Mouse (Mus musculus) heart, embryonic 16.5 days (tissue): ENCODE measurements around the gene Arid5b. TPM values are rescaled to one million over a fixed set of nuclear protein-coding genes. Genes with fewer than 3 reads are reported as not detected.
A peak's percentile ranks its signal among the peaks of the same experiment; 100 is the strongest.

ENCODE experiments used
- ATAC-seq: fragments of 200-750 bp; cut with Nextera tagmentation; replicated peaks from 2 replicates; pipeline ENCODE4 v1.8.0; 2017; ENCODE audit warnings: moderate number of reproducible peaks; ENCODE audit not compliant: insufficient read depth, low FRiP score; ENCODE audit errors: extremely low read depth
- H3K27ac ChIP-seq: fragments of 300-500 bp; sonication (generic); 2 replicates; pipeline ENCODE4 v1.5.1; 2014; ENCODE audit warnings: mild to moderate bottlenecking, low read length, control low read depth, moderate library complexity
- H3K27me3 ChIP-seq: fragments of 300-500 bp; sonication (generic); 2 replicates; pipeline ENCODE4 v1.6.1; 2014; ENCODE audit warnings: low read length, mixed read lengths; ENCODE audit not compliant: control insufficient read depth, insufficient read depth
- H3K36me3 ChIP-seq: fragments of 300-500 bp; sonication (generic); 2 replicates; pipeline ENCODE4 v1.6.1; 2014; ENCODE audit not compliant: control insufficient read depth, insufficient read depth
- H3K4me1 ChIP-seq: fragments of 300-500 bp; sonication (generic); 2 replicates; pipeline ENCODE4 v1.6.1; 2014; ENCODE audit warnings: low read length, mixed read lengths; ENCODE audit not compliant: control insufficient read depth, insufficient read depth
- H3K4me2 ChIP-seq: fragments of 300-500 bp; sonication (generic); 2 replicates; pipeline ENCODE4 v1.6.1; 2014; ENCODE audit warnings: low read depth, mild to moderate bottlenecking, control low read depth, low read length
- H3K4me3 ChIP-seq: fragments of 300-500 bp; sonication (generic); 2 replicates; pipeline ENCODE4 v1.5.1; 2014; ENCODE audit warnings: mild to moderate bottlenecking, control low read depth, low read length
- H3K9ac ChIP-seq: fragments of 300-500 bp; sonication (generic); 2 replicates; pipeline ENCODE4 v1.6.1; 2014; ENCODE audit warnings: low read length, control low read depth
- H3K9me3 ChIP-seq: fragments of 300-500 bp; sonication (generic); replicated peaks from 2 replicates; pipeline ENCODE4 v1.6.1; 2016; ENCODE audit warnings: low read length; ENCODE audit not compliant: control insufficient read depth
- WGBS: fragments of 180-500 bp; shearing (Covaris S2); extraction: QIAGEN DNeasy Blood & Tissue Kit; methylation state at CpG from one replicate; pipeline ENCODE4 v1.1.7; 2014; 5-methylcytosine and 5-hydroxymethylcytosine counted together
- polyA plus RNA-seq: library from polyadenylated mRNA; unstranded; fragments of >200 nt; fragmentation: Nextera tagmentation; extraction: Ambion mirVana; gene quantifications from 2 replicates; pipeline ENCODE4 v1.2.1, GENCODE M21; 2015

Arid5b gene
- polyA plus RNA-seq, 1 experiment from 2014 or later: 19.6 TPM

DNA sequence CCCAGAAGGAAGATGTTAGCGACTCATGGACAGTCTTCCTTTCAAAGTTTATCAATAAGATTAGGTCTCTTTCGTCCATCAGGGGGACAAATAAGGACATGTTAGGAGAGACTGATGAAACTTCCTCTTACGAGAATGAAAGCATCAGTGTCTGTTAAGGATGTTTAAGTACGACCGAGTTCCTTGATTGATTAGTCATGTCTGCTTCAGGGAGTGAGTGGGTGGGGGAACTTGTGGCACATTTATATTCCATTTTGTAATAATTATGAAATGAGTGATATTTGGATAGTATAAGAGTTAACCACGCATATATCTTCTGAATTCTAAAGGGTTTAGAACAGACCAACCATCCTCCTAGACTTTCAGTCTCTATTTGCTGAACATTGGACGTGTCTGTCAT, 22.5 kb upstream of the Arid5b start:
- Histone ChIP-seq H3K27ac (no peak overlapping the region), H3K4me1 (peaks cover 3% of the 10 kb centered on the region; the same call in 1 of the 2 replicates), H3K9ac (no peak overlapping the region), H3K27me3 (no peaks in the 10 kb centered on the region), H3K36me3 (no peaks in the 10 kb centered on the region), H3K9me3 (no peaks in the 10 kb centered on the region), H3K4me2 (no peak overlapping the region), H3K4me3 (no peak overlapping the region)
- ATAC-seq: no peak
- WGBS: 71% methylated on average over 7 of the region's 7 CpGs

DNA sequence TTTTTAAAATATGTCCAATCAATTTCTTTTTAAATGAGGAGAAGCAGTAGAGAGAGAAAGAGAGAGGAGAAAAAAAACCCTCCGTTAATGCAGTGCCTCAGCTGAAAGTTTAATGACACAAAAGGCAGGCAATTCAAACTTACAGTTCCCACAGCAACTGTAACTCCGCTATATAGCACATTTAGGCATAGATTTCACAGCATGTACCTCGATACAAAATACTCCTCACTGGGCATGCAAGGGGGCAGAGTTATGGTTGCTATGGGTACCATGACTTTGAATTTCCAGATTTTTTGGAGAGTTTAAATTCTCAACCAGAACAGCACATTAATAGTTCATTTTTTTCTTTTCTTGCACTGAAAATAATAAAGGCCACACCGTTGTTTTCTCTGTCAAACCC, 10.9 kb upstream of the Arid5b start:
- no peaks in the 10 kb centered on the region for H3K4me1 ChIP-seq
- no peak overlapping the region for H3K27ac ChIP-seq
- no peaks in the 10 kb centered on the region for H3K27me3 ChIP-seq
- ATAC-seq: no peak
- H3K36me3 ChIP-seq: no peaks in the 10 kb centered on the region
- H3K9me3 ChIP-seq: peaks cover 5% of the 10 kb centered on the region; the same call in 1 of the 2 replicates
- no peak overlapping the region for H3K4me2 ChIP-seq
- no peak overlapping the region for H3K4me3 ChIP-seq
- 67% methylated on average over 4 of the region's 4 CpGs for WGBS
- no peak overlapping the region for H3K9ac ChIP-seq

DNA sequence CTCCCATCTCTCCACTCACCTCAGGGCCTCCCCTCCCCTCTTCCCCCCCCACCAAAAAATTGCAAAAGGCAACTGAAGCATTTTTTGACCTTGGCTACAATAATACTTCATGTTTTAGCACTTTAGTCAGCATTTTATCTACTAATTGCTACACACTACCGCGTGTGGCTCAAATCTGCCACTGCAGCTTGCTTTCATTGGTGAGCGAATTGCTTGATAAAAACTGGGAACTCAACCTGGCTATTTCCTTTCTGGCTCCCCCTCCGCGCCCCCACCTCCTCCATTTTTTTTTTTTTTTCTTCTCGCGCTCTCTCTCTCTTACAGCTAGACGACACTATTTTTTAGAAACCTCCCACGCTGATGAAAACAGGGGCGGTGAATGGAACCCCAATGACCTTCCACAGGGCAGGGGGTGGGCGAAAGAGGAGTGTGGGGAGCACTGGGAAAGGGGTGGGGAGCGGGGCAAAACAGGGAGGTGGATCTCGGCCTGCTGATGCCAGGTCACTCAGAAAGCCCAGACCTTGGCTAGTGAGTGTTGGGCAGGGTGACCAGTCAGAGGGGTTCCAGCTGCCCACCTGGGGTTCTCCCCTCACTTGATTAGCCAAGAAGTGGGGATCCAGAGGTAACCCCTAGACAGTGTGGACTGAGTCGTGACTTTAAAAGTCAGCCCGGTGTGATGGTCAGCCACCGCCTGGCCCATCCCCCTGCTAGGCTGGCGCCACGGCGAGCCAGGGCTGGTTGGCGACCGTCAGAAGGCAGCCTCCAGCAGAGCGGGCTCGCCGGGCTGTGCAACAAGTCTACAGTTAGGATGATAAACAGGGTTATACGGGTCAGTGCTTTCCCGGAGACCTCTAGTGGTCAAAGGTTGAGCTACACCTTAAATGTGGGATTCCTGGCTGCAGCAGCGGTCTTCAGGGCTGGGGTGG, 4.2 kb upstream of the Arid5b start:
- 2% methylated on average over 27 of the region's 27 CpGs for WGBS
- no peaks in the 10 kb centered on the region for H3K9me3 ChIP-seq

GRCm38 (mm10) chr10:68281775-68282106, 3.2 kb upstream of the Arid5b start:
- no peaks in the 10 kb centered on the region for H3K27me3 ChIP-seq
- no peaks in the 10 kb centered on the region for H3K36me3 ChIP-seq
- peaks cover 11% of the 10 kb centered on the region for H3K4me1 ChIP-seq
- H3K27ac ChIP-seq: peak overlapping the region; percentile 91
- ATAC-seq: no peak
- no peak overlapping the region for H3K4me3 ChIP-seq
- 68% methylated on average over 3 of the region's 3 CpGs for WGBS
- no peaks in the 10 kb centered on the region for H3K9me3 ChIP-seq
- H3K9ac ChIP-seq: no peak overlapping the region
- no peak overlapping the region for H3K4me2 ChIP-seq

More for the DNA sequence above, 4.2 kb upstream of the Arid5b start:
- Histone ChIP-seq H3K27ac (peak overlapping the region; percentile 91), H3K9ac (peak overlapping the region; percentile 88), H3K4me3 (peak overlapping the region; percentile 64), H3K4me2 (peak overlapping the region; percentile 99), H3K27me3 (no peaks in the 10 kb centered on the region), H3K36me3 (no peaks in the 10 kb centered on the region), H3K4me1 (peaks cover 11% of the 10 kb centered on the region)
- peak; percentile 88 for ATAC-seq

GRCm38 (mm10) chr10:68281076-68281774, 2.7 kb upstream of the Arid5b start:
- Histone ChIP-seq H3K4me3 (no peak overlapping the region), H3K9ac (no peak overlapping the region), H3K4me2 (no peak overlapping the region), H3K9me3 (no peaks in the 10 kb centered on the region), H3K36me3 (no peaks in the 10 kb centered on the region), H3K4me1 (peaks cover 11% of the 10 kb centered on the region), H3K27me3 (no peaks in the 10 kb centered on the region), H3K27ac (no peak overlapping the region)
- 72% methylated on average over 6 of the region's 6 CpGs for WGBS
- no peak for ATAC-seq

- Histone ChIP-seq H3K27ac (peak overlapping the region; percentile 91), H3K4me1 (peaks cover 16% of the 10 kb centered on the region), H3K27me3 (no peaks in the 10 kb centered on the region), H3K4me2 (peak overlapping the region; percentile 90), H3K9me3 (no peaks in the 10 kb centered on the region), H3K36me3 (no peaks in the 10 kb centered on the region), H3K9ac (peak overlapping the region; percentile 89), H3K4me3 (peak overlapping the region; percentile 86)
- no peak for ATAC-seq
- under 1% methylated on average over 41 of the region's 41 CpGs for WGBS
Observed at GRCm38 (mm10) chr10:68279516-68280501, 1.3 kb upstream of the Arid5b start.

DNA sequence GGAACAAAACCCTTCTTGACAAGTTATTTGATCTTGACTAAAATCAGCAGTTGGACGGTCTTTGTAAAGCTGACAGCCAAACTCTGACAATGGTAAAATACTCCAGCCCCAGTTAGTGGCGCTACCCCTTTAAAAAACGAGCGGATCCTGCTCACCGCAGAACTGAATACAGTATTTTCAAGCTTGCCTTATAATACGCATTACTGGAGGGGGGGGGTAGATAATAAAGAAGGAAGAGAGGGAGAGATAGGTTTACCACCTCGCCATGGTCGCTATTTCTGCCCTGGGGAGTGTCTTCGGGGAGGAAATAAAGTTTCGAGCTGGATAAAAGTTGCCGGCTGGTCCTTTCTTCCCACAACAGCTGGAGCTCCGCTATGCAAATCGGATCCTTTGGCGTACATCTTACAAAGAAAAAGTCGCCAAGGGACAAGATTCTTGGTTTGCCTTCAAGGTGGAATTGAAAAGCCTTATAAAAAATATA, 829 bp downstream of the Arid5b start:
- Histone ChIP-seq H3K36me3 (peaks cover 3% of the 10 kb centered on the region; the same call in 1 of the 2 replicates), H3K9me3 (no peaks in the 10 kb centered on the region), H3K27ac (peak overlapping the region; percentile 95), H3K9ac (peak overlapping the region; percentile 89), H3K27me3 (no peaks in the 10 kb centered on the region), H3K4me3 (peak overlapping the region; percentile 86), H3K4me2 (peak overlapping the region; percentile 90), H3K4me1 (peaks cover 14% of the 10 kb centered on the region)
- WGBS: under 1% methylated on average over 15 of the region's 15 CpGs
- ATAC-seq: 0 out of 2 replicates have a peak, but pooled peaks have one; percentile 9

DNA sequence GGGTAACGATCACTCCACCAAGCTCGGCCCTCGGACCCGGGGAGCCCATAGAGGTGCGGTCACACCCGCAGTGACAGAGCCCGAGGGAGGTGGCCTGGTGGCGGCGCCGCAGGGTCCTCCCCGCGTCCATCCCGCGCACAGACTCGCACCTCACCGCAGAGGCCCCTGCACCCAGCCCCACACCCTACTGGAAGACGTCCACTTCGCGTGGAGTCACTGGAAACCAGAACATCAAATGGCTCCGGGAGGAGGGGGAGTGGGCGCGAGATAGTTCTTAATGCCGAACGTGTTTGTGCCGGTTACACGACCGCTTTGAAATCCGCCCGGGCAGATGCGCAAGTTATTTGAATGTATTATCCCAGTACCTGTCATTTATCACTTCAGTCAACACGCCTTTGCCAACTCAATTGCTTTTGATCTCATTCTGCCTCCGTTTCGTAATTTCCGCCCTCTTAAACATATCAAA, 1.5 kb downstream of the Arid5b start:
- Histone ChIP-seq H3K27ac (peak overlapping the region; percentile 95), H3K4me2 (peak overlapping the region; percentile 90), H3K9ac (peak overlapping the region; percentile 89), H3K36me3 (peaks cover 4% of the 10 kb centered on the region; the same call in 1 of the 2 replicates), H3K4me3 (peak overlapping the region; percentile 86), H3K27me3 (no peaks in the 10 kb centered on the region), H3K4me1 (peaks cover 9% of the 10 kb centered on the region), H3K9me3 (no peaks in the 10 kb centered on the region)
- WGBS: under 1% methylated on average over 34 of the region's 34 CpGs
- ATAC-seq: peak; percentile 38
